Mouse (Mus musculus) c-Kit-positive CD71-negative TER-119-negative erythroid progenitor cells, embryonic 14.5 days (primary cell): ENCODE measurements around the gene Ano4.

Experiments
- DNase-seq: peaks from one replicate; pipeline ENCODE4 v3.0.0-alpha.2; 2013; ENCODE audit warnings: low read depth

The Ano4 gene

DNA sequence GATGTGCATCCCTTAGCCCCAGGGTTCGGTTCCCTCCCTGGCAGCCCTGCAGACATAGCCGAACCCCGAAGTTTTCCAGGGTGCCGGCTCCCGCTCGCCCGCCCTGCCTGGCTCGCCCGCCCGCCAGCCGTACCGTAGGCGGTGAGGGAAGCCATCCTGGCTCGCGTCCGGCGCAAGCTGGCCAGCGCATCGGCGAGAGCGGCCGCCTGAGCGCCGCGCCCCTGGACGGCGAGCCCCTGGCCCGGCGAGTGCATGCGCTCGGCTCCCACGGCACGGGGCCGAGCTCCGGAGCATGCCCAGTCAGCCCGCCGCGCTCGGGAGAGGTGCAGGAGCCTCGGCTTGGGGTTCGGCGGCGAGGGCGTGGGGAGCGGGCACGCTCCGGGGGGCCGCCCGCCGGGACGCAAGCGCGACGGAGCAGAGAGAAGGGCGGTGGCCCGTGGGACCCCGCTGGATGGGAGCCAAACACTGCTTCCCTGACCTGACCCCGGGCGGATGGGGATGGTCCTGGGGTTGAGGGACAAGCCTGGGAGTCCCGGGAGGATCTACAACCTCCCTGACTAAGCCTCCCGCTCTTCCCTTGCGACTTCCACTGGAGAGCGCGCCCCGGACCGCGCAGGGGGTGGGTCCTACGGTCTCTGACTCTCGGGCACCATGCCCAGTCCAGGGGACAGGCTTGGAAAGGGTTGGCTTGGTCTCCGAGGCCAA lies at the start of gene Ano4:
TSS of gene Ano4 (minus strand) at position 272 of the 705 bp plus-strand sequence.
- DNase-seq, result no peak

- DNase-seq, result no peak
Measured at GRCm38 (mm10) chr10:89392687-89393086, 48.1 kb upstream of the Ano4 start.

DNA sequence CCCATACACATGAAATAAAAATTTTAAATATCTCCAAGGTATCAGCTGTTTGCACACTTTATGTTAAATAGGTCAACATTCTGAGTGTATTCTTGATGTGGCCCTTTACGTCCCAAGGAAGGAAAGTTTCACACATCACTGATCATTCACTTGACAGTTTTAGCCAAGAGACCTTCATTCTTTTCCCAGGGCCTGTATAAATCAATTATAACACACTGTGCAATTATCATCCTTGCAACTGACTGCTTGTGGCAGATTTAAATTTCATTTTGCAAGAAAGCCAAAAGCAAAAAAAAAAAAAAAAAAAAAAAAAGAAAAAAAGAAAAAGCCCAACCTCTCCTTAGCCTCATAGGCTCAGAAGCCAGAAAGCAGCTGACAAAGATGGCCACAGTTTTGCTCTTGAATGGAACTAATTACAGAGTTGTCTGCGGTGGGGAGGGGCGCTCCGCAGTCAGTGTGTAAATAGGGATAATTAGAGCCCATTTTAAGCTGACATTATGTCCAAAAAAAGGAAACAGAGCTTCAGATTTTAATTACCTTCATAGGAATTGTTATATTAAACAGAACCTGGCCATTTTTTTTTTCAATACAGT lies 47.1 kb upstream of the Ano4 start:
- no peak for DNase-seq

GRCm38 (mm10) chr10:89386461-89386860 lies 41.9 kb upstream of the Ano4 start:
- no peak for DNase-seq

DNA sequence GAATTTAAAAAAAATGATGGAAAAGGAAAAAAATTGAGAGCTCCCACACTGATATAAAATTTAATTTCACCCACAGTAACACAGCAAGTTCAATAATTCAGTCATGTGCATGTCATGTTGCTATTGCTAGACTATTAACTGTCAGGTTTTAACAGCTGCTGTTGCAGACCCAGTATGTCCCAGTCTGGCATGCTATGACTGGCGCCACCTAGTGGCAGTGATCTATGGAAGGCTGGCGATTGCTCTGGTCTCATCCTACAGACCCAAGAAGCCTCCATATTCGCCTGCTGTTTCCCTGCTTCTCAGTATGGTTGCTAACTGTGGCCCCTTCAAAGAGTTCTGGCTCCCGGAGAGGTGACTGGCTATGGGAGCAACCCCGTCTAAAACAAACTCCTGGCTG lies 38.9 kb upstream of the Ano4 start:
- DNase-seq, result peak; percentile 72

DNA sequence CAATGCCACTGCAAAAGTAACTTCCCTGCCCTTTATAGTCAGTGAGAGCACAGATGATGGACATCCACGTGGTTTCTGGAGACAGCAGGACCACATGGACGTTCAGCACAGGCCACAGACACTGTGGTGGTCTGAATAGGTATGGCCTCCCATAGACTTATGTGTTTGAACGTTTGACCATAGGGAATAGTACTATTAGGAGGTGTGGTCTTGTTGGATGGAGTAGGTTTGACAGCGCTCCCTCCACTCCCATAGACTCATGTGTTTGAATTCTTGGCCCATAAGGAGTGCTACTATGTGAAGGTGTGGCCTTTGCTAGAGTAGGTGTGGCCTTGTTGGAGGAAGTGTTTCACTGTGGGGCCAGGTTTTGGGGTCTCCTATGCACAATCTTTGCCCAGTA lies 33.2 kb upstream of the Ano4 start:
- no peak for DNase-seq

GRCm38 (mm10) chr10:89370051-89370450 lies 25.5 kb upstream of the Ano4 start:
- DNase-seq, result no peak

DNA sequence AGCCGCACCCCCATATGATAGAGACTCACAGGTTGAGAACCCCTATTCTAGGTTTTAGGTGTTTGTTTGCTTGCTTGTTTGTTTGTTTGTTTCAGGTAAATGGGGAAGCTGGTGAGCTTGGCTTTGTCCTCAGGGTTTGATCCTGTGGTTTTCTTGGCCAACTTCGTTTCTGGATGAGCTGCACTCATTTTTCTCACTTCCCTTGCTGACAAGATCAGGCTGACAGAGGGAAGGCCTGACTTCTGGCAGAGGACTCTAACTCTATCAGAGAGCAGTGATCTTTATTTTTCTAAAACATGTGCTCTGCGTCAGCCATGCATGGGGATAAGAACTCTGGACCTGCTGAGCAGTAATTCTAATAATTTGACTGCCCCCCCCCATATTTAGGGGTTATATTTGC lies 14.4 kb upstream of the Ano4 start:
- DNase-seq, result no peak

GRCm38 (mm10) chr10:89354639-89355038 lies 10.1 kb upstream of the Ano4 start:
- no peak for DNase-seq

GRCm38 (mm10) chr10:89351416-89351815 lies 6.9 kb upstream of the Ano4 start:
- DNase-seq, result no peak

GRCm38 (mm10) chr10:89345606-89346005 lies 1.0 kb upstream of the Ano4 start:
- no peak for DNase-seq

DNA sequence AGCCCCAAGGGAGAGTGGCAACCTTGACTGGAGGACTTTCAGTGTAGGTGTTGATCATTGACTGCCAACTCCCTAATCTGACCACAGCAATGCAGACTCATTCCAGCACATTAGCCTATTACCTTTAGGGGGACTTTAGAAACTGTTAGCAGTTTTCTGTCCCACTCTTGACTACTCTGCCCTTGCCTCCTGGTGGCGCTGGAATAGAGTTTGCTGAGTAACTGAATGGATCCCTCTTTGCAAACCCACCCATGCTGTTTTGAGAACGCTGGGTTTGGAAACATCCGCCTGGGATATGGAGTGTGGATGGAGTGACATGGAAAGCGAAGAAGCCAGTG lies 603 bp upstream of the Ano4 start:
- no peak for DNase-seq

DNA sequence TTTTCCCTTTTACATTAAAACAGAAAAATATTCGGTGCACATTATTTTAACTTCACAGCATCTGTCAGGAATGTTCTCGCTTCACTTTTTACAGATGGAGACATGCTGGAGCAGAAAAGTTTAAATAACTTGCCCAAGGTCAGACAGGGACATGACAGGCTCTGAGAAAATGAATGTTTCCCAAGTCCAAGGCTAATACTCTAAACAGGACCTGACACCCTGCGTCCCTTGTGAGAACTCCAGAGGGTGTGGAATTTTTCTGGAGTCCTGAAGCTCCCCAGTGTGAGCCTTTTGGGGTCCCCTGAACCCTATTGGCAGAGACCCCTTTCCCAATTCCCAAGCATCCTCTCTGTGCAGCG lies 451 bp downstream of the Ano4 start:
- DNase-seq, result no peak

GRCm38 (mm10) chr10:89343716-89344115 lies 846 bp downstream of the Ano4 start:
- DNase-seq, result no peak

- DNase-seq, result no peak
Measured at GRCm38 (mm10) chr10:89330261-89330660, 14.3 kb downstream of the Ano4 start.

GRCm38 (mm10) chr10:89329806-89330205 lies 14.8 kb downstream of the Ano4 start:
- no peak for DNase-seq

DNA sequence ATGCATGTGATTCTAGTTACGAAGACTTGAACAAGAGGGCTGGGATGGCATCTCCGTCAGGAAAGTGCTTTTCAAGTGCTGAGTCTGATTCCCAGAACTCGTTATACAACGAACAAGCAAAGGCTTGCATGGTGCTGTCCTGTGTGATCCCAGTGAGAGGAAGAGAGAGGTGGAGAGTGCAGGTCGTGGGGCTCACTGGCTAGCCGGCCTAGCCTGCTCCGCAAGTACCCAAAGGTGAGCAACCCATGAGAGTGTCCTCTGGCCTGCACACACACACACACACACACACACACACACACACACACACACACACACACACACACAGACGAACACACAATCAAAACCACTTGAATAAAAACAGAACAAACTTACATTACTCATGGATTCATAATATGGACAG lies 15.7 kb downstream of the Ano4 start:
- DNase-seq, result no peak

DNA sequence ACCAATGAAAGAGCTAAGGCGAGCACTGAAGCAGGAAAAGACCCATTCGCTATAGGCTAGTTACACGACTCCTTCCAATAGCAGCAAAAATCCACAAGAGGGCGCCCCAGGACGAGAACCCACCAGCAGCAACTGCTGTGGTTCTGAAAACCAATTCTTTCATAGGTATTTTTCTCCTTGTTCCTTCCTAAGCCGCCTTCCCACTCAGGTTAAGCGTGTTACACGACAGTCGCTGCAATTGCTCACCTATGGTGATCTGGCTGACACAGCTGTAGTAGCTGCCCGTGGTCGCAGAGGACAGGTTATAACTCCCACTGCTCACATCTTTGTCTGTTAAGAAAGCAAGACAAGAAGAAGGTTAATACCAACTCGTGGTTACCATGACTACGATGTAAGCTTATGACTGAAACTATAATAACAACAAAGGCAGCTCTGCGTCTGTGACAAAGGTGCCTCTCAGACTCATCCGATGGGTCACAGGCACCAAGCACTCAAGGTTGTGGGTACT lies 17.5 kb downstream of the Ano4 start:
- peak; percentile 68 for DNase-seq

GRCm38 (mm10) chr10:89326383-89326782 lies 18.2 kb downstream of the Ano4 start:
- no peak for DNase-seq

DNA sequence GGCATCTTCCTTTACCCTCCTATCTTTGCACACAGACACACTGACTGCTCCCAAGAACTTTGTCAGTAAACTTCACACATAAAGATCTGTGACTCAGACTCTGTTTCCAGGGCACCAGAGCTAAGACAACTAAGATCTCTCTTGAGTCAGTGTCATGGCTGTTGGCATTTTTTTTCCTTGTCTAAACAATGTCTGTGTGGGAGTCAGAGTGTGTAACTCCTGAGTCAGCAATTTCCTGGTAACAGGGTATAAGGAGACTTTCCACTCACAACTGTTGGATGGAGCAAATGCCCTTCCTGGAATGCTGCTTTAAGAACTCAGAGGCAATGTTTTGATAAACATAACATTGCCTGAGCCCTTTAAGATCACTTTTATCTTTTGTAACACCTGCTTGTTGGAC lies 37.0 kb downstream of the Ano4 start:
- no peak for DNase-seq

GRCm38 (mm10) chr10:89300346-89300745 lies 44.2 kb downstream of the Ano4 start:
- DNase-seq, result no peak

GRCm38 (mm10) chr10:89292784-89293183 lies 51.8 kb downstream of the Ano4 start:
- DNase-seq, result no peak

DNA sequence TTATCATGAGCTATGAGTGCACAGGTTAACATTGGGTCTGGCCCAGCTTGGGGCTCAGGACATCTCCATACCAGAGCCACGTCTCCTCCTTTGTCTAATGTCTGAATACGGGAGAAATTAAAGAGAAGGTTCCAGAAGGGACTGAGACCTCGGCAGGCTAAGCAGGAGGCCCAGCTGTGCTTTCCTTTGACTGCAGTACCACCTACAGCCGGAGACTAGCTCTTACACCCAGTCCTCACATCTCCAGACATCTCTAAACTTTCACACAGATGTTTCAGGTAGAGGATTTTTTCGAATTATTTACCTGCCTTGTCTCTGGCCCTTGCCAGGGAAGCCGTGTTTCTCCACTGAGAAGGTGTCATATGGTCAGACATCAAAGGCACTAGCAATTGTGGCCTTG lies 53.9 kb downstream of the Ano4 start:
- no peak for DNase-seq

- no peak for DNase-seq
Measured at GRCm38 (mm10) chr10:89289290-89289689, 55.3 kb downstream of the Ano4 start.
